Mouse (Mus musculus): ENCODE data around the gene Camk2d. TPM values are rescaled to one million over a fixed set of nuclear protein-coding genes. Genes with fewer than 3 reads are reported as not detected.

The Camk2d gene
- total and polyA plus RNA-seq, 3 experiments: 66.1 to 80.4 (median 77.3) TPM

DNA sequence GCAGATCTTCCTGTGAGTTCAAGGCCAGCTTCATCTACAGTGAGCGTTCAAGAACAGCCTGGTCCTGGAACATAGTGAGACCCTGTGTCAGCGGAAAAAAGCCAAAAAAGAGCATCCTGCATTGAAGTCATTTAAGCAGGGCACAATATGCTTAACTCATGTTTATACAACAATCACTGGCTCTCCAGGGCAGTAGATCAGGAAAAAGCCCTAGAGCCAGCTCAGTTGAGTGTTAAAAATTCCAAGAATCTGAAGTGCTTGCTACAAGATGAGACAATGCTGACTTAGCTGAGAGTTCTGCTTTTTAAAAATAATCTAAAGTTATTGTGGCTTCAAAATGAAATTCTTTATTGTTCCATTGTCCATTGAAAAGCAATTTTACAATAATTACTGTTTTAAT lies 32.9 kb downstream of the Camk2d start:
- dilution Hi-C loops (cut with MboI; ENCODE audit: extremely low pct_ligation_motif_present, extremely low pct_unique_long_range_greater_than_20kb, low sequenced_read_pairs) (no loop called here), in situ Hi-C loops (cut with MboI; ENCODE audit: low pct_ligation_motif_present, low pct_unique_long_range_greater_than_20kb, low sequenced_read_pairs) (no loop called here)
- Histone ChIP-seq H3K4me2 (ENCODE audit: insufficient read depth, low read depth, poor library complexity, severe bottlenecking) (no peak overlapping the region), H3K27ac (ENCODE audit: insufficient read depth, low read depth) (no peak overlapping the region; the same call in 1 of the 2 replicates), H3K79me2 (replicated peaks; ENCODE audit: control insufficient read depth, extremely low read depth, insufficient read depth, poor library complexity, severe bottlenecking) (peaks cover 60% of the 10 kb centered on the region), H3K27me3 (replicated peaks) (no peaks in the 10 kb centered on the region), H3K4me1 (ENCODE audit: control insufficient read depth in 1 of 2, insufficient read depth in 2 of 2) (peaks cover 20 to 87% of the 10 kb centered on the region in 2 experiments), H3K36me3 (replicated peaks in 1 of 2; ENCODE audit: control insufficient read depth in 1 of 2, insufficient read depth in 1 of 2, low read length in 1 of 2) (peaks cover 0 to 17% of the 10 kb centered on the region in 2 experiments), H3K4me3 (replicated peaks in 1 of 3; ENCODE audit: low read depth in 2 of 3, low read length in 2 of 3, poor library complexity in 1 of 3) (no peak overlapping the region), H3K9me3 (replicated peaks; ENCODE audit: low read length) (no peaks in the 10 kb centered on the region), H3K9ac (ENCODE audit: insufficient read depth, low read depth) (no peak overlapping the region)
- TF ChIP-seq POLR2A (IDR thresholded peaks at IDR 0.05; ENCODE audit: low read depth, low read length) (no peak), NRF1 (IDR thresholded peaks at IDR 0.05; ENCODE audit: low read depth, low read length) (no peak), MEF2A (IDR thresholded peaks at IDR 0.05; ENCODE audit: borderline replicate concordance, low read depth, low read length) (no peak), MYC (IDR thresholded peaks at IDR 0.05; ENCODE audit: low read depth, low read length) (no peak), NELFE (IDR thresholded peaks at IDR 0.05; ENCODE audit: low read depth, low read length) (no peak), EP300 (IDR thresholded peaks at IDR 0.05; ENCODE audit: low read length) (no peak)
- no peak for DNase-seq (ENCODE audit: extremely low read depth)

DNA sequence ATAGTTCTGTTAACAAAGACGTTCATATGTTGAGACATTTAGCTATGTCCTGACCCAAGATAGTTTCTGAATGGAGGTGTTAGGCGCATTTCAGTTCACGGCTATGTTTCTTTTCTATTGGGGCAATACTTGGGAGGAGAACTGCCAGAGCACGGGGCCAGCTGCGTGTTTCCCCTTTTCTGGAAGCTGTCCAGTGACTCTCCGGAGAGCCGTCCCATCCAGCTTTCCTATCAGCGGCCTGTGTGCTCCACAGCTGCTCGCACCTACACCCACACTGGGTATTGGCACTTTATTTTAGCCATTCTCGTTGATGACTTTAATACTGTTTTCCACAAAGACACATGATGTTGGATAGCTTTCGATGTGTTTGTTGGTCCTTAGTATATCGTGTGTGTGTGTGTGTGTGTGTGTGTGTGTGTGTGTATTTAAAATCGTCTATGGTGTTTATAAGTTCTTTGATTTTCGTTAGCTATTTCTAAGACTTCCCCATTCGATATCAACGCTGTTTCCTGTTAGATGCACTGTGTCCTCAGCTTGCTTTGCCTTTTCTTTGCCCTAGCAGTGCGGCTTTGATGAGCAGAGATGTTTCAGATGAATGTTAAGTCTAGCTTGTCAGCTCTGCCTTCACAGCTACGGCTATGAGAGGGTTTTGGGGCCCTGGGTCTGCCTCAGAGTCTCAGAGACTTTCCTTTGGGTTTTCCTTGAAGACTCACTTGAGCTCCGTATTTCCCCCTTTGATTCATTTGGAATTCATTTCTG lies 34.2 kb downstream of the Camk2d start:
- dilution Hi-C loops (cut with MboI; ENCODE audit: extremely low pct_ligation_motif_present, extremely low pct_unique_long_range_greater_than_20kb, low sequenced_read_pairs) (no loop called here), in situ Hi-C loops (cut with MboI; ENCODE audit: low pct_ligation_motif_present, low pct_unique_long_range_greater_than_20kb, low sequenced_read_pairs) (no loop called here)
- Histone ChIP-seq H3K9me3 (replicated peaks; ENCODE audit: low read length) (no peaks in the 10 kb centered on the region), H3K4me3 (replicated peaks in 1 of 3; ENCODE audit: low read depth in 2 of 3, low read length in 2 of 3, poor library complexity in 1 of 3) (no peak overlapping the region), H3K4me1 (ENCODE audit: control insufficient read depth in 1 of 2, insufficient read depth in 2 of 2) (peaks cover 14 to 79% of the 10 kb centered on the region in 2 experiments), H3K79me2 (replicated peaks; ENCODE audit: control insufficient read depth, extremely low read depth, insufficient read depth, poor library complexity, severe bottlenecking) (peaks cover 54% of the 10 kb centered on the region), H3K4me2 (ENCODE audit: insufficient read depth, low read depth, poor library complexity, severe bottlenecking) (no peak overlapping the region), H3K27ac (ENCODE audit: insufficient read depth, low read depth) (no peak overlapping the region), H3K36me3 (replicated peaks in 1 of 2; ENCODE audit: control insufficient read depth in 1 of 2, insufficient read depth in 1 of 2, low read length in 1 of 2) (peaks cover 0 to 17% of the 10 kb centered on the region in 2 experiments), H3K9ac (ENCODE audit: insufficient read depth, low read depth) (no peak overlapping the region), H3K27me3 (replicated peaks) (no peaks in the 10 kb centered on the region)
- TF ChIP-seq MYC (IDR thresholded peaks at IDR 0.05; ENCODE audit: low read depth, low read length): no peak
- no peak for TF ChIP-seq USF2 (conservative IDR thresholded peaks at IDR 0.05; ENCODE audit: low read depth, low read length)
- no peak for TF ChIP-seq EP300 (IDR thresholded peaks at IDR 0.05; ENCODE audit: low read length)
- no peak for TF ChIP-seq SIN3A (IDR thresholded peaks at IDR 0.05; ENCODE audit: low read length)
- TF ChIP-seq UBTF (IDR thresholded peaks at IDR 0.05; ENCODE audit: low read depth, low read length): no peak
- TF ChIP-seq KAT2A (IDR thresholded peaks at IDR 0.05; ENCODE audit: insufficient replicate concordance, low read length): no peak
- TF ChIP-seq USF1 (IDR thresholded peaks at IDR 0.05; ENCODE audit: low read depth, low read length): no peak
- no peak for TF ChIP-seq ZKSCAN1 (IDR thresholded peaks at IDR 0.05; ENCODE audit: borderline replicate concordance, low read depth, low read length)
- TF ChIP-seq NRF1 (IDR thresholded peaks at IDR 0.05; ENCODE audit: low read depth, low read length): no peak
- no peak for TF ChIP-seq NELFE (IDR thresholded peaks at IDR 0.05; ENCODE audit: low read depth, low read length)
- TF ChIP-seq BHLHE40 (IDR thresholded peaks at IDR 0.05; ENCODE audit: low read depth, low read length): no peak
- TF ChIP-seq TCF12 (IDR thresholded peaks at IDR 0.05; ENCODE audit: low read depth, low read length): no peak
- TF ChIP-seq ZC3H11A (IDR thresholded peaks at IDR 0.05; ENCODE audit: low read depth, low read length): no peak
- TF ChIP-seq RAD21 (IDR thresholded peaks at IDR 0.05; ENCODE audit: low read depth, low read length): no peak
- no peak for TF ChIP-seq MAX (IDR thresholded peaks at IDR 0.05; ENCODE audit: low read length)
- DNase-seq (ENCODE audit: extremely low read depth): no peak

Measured in CH12.LX (cell line).